Mouse (Mus musculus) naive thymus-derived CD4-positive, alpha-beta T cell, adult 5 months (primary cell): ENCODE measurements around the gene Ece2. TPM values are rescaled to one million over a fixed set of nuclear protein-coding genes. Genes with fewer than 3 reads are reported as not detected.

Experiments used
- polyA plus RNA-seq: library from polyadenylated mRNA; unstranded; fragments of 100-300 nt; shearing (Covaris generic); gene quantifications from one replicate; pipeline ENCODE4 v1.2.1, GENCODE M21; 2017

Gene Ece2
- polyA plus RNA-seq: not detected

DNA sequence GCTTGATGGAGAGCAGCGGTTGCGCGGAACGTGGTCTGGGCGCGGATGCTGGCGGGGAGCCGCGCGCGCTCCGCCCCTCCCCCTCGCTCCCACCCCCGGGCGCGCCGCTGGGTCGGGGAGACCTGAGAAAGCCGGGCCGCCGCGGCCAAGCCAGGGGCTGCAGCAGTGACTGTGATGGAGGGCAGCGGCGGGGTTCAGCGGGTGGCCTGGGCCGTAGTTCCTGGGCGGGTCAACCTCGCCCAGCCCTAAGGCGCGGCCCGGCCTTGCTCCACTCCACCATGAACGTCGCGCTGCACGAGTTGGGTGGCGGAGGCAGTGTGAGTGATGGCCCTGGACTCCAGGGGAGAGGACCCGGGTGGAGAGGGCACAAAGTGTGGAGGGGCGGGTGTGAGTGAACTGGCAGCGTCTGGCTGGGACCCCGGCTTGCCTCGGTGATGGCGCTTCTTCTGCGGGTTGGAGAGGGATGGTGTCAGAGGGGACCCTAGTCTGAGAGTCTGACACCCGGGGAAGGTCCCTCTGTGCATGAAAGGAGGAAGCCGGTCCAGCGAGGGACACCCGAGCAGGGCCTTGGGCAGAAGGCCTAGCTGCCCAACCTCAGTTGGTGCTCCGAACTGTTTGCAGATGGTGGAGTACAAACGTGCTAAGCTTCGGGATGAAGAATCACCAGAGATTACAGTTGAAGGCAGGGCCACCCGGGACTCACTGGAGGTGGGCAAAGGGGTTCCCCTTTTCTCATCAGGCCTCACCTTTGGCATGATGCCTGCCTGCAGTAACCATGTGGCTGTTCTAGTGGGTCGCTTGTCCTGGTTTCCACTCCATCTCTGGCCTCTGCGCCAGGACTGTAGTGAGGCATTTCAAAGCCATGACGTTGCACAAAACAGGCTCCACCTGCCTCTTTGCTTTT is at the start of gene Ece2:
Gene Ece2 (plus strand): TSS at position 98 of the 904 bp plus-strand sequence.

DNA sequence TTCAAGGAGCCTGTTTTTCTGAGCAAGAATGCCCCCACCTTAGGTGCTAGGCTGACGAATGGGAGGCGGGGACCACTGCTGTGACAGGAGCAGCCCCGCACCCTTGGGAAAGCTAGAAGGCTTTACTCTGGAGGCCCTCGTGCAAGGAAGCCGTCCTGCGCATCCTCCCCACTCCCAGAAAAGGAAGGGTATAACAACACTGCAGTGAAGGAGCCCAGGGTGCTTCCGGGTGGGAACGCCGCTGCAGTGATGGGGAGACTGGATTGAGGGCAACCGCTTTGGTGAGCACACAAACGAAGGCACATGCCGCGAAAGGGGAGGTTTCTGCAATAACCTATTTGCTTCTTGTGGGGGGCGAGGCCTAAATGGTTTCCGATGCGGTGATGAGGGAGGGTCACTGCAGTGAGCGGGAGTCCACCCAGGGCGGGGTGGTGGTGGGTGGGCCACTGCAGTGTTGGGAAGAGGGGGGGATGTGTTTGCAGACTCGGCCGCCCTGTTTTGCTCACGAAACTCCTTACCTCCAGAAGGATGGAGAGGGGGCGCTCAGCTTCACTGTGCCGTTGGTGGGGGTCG is 40.2 kb upstream of the Ece2 start, which contains the start of gene Vwa5b2:
Gene Vwa5b2 (plus strand): TSS at position 106 of the 573 bp plus-strand sequence.

DNA sequence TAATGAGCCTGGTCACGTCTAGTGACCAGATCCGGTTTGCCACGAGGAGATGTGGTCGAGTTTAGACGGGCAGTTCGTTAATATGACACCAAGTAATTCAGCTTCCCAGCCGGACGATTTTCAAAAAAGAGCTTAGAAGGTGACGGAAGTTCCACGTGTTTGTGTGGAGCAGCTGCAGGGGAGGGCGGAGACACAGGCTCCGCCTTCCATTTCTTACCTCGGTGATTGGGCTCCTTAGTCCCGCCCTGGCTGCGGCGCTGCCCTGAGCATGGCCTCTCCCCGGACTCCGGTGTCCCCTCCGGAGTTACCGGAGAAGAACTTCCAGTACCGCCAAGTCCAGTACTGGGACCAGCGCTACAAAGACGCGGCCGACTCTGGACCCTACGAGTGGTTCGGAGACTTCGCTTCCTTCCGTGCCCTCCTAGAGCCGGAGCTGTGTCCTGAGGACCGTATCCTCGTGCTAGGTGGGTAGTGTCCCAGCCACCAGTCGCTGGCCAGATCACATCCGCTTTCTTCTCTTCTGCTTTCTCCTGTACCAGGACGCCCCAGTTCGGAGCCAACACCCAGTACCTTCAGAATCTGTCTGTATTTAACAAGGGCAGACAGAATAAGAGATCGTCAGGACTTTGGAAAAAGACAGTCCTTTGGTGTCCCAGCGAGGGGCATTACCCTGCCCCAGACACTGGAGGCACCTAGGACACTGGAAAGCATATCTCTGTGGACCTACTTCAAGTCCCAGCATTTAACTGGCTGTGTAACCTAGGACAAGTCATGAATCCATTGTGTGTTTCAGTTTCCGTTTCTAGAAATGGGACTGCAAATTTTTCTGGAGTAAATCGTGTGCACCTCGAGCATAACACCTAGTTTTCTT is 18.0 kb upstream of the Ece2 start, which contains the start of the genes Eef1akmt4, Gm49333 and Alg3:
Gene Eef1akmt4 (plus strand): TSS at position 237 of the 871 bp plus-strand sequence.
Gene Gm49333 (plus strand): TSS at position 254 of the 871 bp plus-strand sequence.
Gene Alg3 (minus strand): TSS at position 379 of the 871 bp plus-strand sequence.

DNA sequence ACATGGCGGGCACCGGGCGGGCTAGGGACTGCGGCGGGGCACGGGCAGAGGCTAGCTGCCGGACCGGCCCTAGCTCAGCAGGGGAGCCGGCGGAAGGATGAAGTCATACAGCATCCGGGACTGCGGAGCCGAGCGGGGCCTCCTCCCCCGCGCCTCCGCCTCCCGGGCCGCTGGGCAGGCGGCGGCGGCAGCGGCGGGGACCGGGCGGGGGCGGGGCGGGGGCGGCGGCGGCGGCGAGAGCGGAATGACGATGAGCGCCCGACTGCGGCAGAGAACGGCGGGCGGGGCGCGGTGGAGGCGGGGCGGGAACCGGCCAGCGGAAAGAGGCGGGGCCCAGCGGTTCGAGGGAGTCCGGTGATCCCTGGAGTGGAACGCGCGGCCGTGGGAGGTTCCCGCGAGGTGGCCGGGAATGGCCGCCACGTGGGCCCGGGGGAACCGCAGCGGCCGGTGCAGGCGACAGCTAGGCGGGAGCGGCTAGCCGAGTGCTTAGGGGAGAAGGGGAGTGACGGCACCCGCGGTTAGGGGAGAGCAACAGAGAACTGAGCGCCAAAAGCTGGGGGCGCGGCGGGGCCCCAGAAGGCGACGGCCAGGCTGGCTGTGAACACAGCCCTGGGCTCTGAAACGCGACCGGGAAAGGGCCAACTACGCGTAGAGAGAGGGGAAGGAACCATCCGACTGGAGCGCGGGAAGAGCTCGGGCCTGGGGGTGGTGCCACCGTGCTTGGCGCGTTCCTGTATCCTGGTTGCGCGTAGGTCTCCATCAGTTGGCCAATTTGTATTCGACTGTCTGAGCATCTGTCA is 8.2 kb upstream of the Ece2 start, which contains the start of gene Camk2n2:
Gene Camk2n2 (minus strand): TSS at position 97 of the 800 bp plus-strand sequence.

DNA sequence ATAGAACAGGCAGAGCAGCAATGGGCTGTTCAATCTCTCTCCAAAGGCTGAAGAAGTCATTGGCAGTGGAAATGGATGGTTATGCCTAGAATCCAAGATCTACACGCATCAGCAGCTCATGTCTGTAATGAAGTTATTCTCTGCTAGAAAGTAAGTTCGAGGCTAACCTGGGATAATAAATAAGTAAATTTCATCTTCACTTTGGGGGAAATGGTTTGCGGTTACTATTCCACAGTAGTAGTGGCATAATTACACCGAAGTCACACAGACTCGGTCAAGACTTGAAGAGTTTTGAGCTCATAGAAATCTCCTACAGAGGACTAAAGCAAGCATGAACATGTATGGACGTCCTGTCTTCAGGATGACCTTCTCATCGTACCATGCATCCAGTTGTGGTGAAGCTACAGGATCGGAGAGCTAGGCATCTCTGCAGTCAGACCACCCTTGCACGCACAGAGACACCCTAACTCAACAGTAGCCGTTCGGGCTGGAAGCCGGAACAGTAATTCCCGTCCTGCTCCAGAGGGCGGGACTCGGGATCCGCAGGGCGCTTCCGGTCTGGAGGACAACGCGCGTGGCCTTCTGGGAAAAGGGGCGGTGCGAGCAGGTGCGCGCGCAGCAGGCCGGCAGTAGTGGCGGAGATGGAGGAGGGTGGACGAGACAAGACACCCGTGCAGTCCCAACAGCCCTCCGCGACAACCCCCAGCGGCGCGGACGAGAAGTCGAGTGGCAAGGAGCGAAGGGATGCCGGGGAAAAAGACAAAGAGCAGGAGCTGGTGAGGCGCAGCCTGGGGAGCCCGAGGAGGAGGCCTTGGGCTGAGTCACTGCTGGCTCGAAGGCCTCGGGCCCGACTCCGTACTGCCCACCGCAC is 21.7 kb downstream of the Ece2 start, which contains the start of gene Psmd2:
Gene Psmd2 (plus strand): TSS at position 577 of the 871 bp plus-strand sequence.

DNA sequence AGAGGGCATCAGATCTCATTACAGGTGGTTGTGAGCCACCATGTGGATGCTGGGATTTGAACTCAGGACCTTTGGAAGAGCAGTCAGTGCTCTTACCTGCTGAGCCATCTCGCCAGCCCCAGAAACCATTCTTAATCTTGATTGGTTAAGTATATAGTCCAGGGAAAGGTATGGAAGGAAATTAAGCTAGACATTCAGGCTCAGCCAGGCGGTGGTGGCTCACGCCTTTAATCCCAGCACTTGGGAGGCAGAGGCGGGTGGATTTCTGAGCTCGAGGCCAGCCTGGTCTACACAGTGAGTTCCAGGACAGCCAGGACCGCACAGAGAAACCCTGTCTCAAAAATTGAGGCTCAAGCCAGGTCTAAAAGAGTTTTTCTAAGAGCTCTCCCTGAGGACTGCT is 38.4 kb downstream of the Ece2 start, which contains the start of gene Eif4g1:
Gene Eif4g1 (plus strand): TSS at position 301 of the 400 bp plus-strand sequence.

DNA sequence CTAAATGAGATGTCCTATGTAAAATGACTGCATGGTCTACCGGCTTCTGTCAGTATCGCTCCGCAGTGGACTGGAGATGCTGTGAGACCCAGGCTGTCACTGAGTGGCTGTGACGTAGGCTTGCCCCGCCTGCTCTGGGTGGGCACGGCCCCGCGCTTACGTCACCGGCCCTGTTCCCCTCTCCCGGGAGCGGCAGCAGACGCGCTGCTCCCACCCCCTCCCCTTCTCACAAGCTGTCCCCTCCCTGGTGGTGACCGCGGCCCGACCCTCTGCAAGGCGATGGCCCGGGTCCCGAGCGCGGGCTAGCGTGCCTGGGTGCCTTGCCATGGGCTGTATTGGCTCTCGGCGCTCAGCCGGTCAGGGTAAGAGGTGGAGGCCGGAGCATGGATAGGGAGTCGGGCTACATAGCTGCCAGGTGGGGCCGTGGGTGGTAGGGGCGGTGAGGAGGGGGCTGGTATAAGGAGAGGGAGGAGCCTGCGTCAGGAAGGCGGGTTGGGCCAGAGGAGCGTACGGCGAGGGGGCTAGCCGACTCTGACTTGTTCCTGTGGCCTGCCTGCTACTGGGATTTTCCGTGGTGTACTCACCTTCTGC is 63.6 kb downstream of the Ece2 start, which contains the start of gene Fam131a:
Gene Fam131a (plus strand): TSS at position 131 of the 591 bp plus-strand sequence.

Other genes starting within 250 kb of the Ece2 start
- 45.2 TPM for gene Abcc5, start 203.4 kb upstream of the Ece2 start, polyA plus RNA-seq
- gene Eif2b5, start 131.0 kb upstream of the Ece2 start, polyA plus RNA-seq: 76.2 TPM
- gene Dvl3, start 112.8 kb upstream of the Ece2 start, polyA plus RNA-seq: 22.0 TPM
- 394 TPM for gene Ap2m1, start 94.3 kb upstream of the Ece2 start, polyA plus RNA-seq
- gene Abcf3, start 81.3 kb upstream of the Ece2 start, polyA plus RNA-seq: 84.1 TPM
- 0.16 TPM for gene Vwa5b2, start 40.4 kb upstream of the Ece2 start, polyA plus RNA-seq
- 9.8 TPM for gene Eef1akmt4, start 18.2 kb upstream of the Ece2 start, polyA plus RNA-seq
- not detected for gene Gm49333, start 18.2 kb upstream of the Ece2 start, polyA plus RNA-seq
- gene Alg3, start 18.1 kb upstream of the Ece2 start, polyA plus RNA-seq: 16.6 TPM
- not detected for gene Camk2n2, start 8.5 kb upstream of the Ece2 start, polyA plus RNA-seq
- 175 TPM for gene Psmd2, start 21.8 kb downstream of the Ece2 start, polyA plus RNA-seq
- gene Eif4g1, start 38.5 kb downstream of the Ece2 start, polyA plus RNA-seq: 147 TPM
- 1.2 TPM for gene Fam131a, start 63.4 kb downstream of the Ece2 start, polyA plus RNA-seq
- 50.7 TPM for gene Polr2h, start 87.8 kb downstream of the Ece2 start, polyA plus RNA-seq
- 4.6 TPM for gene Clcn2, start 87.9 kb downstream of the Ece2 start, polyA plus RNA-seq
- not detected for gene Chrd, start 103.3 kb downstream of the Ece2 start, polyA plus RNA-seq
- gene Thpo, start 104.7 kb downstream of the Ece2 start, polyA plus RNA-seq: not detected